ENCODE assay signal across 26 mouse cellular contexts in genomic region chr3:54766811-54767210, GRCm38 (mm10). TPM values are rescaled to one million over a fixed set of nuclear protein-coding genes. Genes with fewer than 3 reads are reported as not detected.
"Had no signal": no experiment of that assay in that cellular context is flagged by ENCODE, and none has a peak within 500 bp of the region (broad histone marks: within the 10 kb centered on the region; RNA-seq: fewer than 3 reads in every experiment).

No protein-coding gene starts in this region.

- H3K9me3 ChIP-seq: limb, embryonic 10.5 days; limb, embryonic 13.5 days; midbrain, embryonic 10.5 days; midbrain, embryonic 13.5 days; neural tube, embryonic 13.5 days had no signal

- H3K27me3 ChIP-seq: limb, embryonic 13.5 days; midbrain, embryonic 13.5 days; neural tube, embryonic 13.5 days had no signal

- ATAC-seq: inflammation-experienced regulatory T-cells, adult 6 months; liver, postnatal 0 days; lung, postnatal 0 days; midbrain, embryonic 13.5 days; midbrain, embryonic 16.5 days had no signal

- H3K4me3 ChIP-seq: layer of hippocampus, adult 2 months; limb, embryonic 10.5 days; limb, embryonic 13.5 days; megakaryocyte, embryonic 14.5 days; midbrain, embryonic 10.5 days; midbrain, embryonic 13.5 days; myocyte; neural tube, embryonic 13.5 days had no signal

- DNase-seq: kidney, adult 2 months; kidney, postnatal 25 days; layer of hippocampus, adult 9-11 months; liver; liver, postnatal 0 days; retina, postnatal 1 day; thymus, adult 18-20 months; thymus, postnatal 36 days had no signal

- H3K27ac ChIP-seq: kidney, postnatal 0 days; layer of hippocampus, adult 2 months; limb, embryonic 10.5 days; limb, embryonic 13.5 days; liver, embryonic 14.5 days; midbrain, embryonic 10.5 days; midbrain, embryonic 13.5 days; neural tube, embryonic 13.5 days had no signal

- H3K36me3 ChIP-seq: limb, embryonic 10.5 days; limb, embryonic 13.5 days; midbrain, embryonic 10.5 days; midbrain, embryonic 13.5 days; neural tube, embryonic 13.5 days had no signal

- H3K9ac ChIP-seq: limb, embryonic 13.5 days; liver, embryonic 14.5 days; liver, postnatal 0 days; lung, embryonic 14.5 days; midbrain, embryonic 13.5 days; neural tube, embryonic 13.5 days had no signal

- H3K4me1 ChIP-seq: megakaryocyte, embryonic 14.5 days; neural tube, embryonic 13.5 days had no signal

- H3K4me2 ChIP-seq: limb, embryonic 13.5 days; midbrain, embryonic 13.5 days; neural tube, embryonic 13.5 days had no signal

RNA-seq across cellular contexts. Expression of gene Smad9, which starts 11.4 kb away (rescaled TPM):
- polyA plus RNA-seq: inflammation-experienced regulatory T-cells, adult 6 months had no signal

RNA-seq across cellular contexts. Expression of gene Gm21958, which starts 52.7 kb away (rescaled TPM):
- polyA plus RNA-seq: kidney, adult 2 months; large intestine, adult 2 months; liver, embryonic 14.5 days; liver, postnatal 0 days; lung, postnatal 0 days; myocyte; small intestine, adult 2 months; spleen, adult 2 months; urinary bladder, adult 2 months had no signal
